19 mouse cellular contexts compared by ENCODE assay signal in genomic region chr7:129406069-129406468, GRCm38 (mm10).
"Had no signal": no experiment of that assay in that cellular context is flagged by ENCODE, and none has a peak within 500 bp of the region (broad histone marks: within the 10 kb centered on the region; RNA-seq: fewer than 3 reads in every experiment).

No protein-coding gene starts in this region.

- H3K9ac ChIP-seq: limb, embryonic 13.5 days; liver, embryonic 12.5 days; liver, embryonic 15.5 days; lung, embryonic 15.5 days; midbrain, embryonic 12.5 days; stomach, embryonic 15.5 days had no signal

- H3K27ac ChIP-seq: limb, embryonic 10.5 days; limb, embryonic 13.5 days; liver, embryonic 12.5 days; liver, embryonic 15.5 days; lung, embryonic 15.5 days; midbrain, embryonic 12.5 days; stomach, embryonic 15.5 days had no signal

- DNase-seq: kidney, adult 18-20 months; kidney, adult 9 months; kidney, postnatal 14 days; kidney, postnatal 4 days; liver; lung, adult 18-20 months; lung, postnatal 10 days; lung, postnatal 36 days; right cerebral cortex, postnatal 25 days; spleen, adult 18-20 months; thymus, postnatal 25 days had no signal

- H3K4me1 ChIP-seq: liver, embryonic 12.5 days; liver, embryonic 15.5 days; lung, embryonic 15.5 days; megakaryocyte, embryonic 14.5 days; stomach, embryonic 15.5 days had no signal

- ATAC-seq: liver, embryonic 12.5 days had no signal

- H3K36me3 ChIP-seq: limb, embryonic 10.5 days; limb, embryonic 13.5 days; liver, embryonic 12.5 days; liver, embryonic 15.5 days; lung, embryonic 15.5 days; midbrain, embryonic 12.5 days; stomach, embryonic 15.5 days had no signal

- H3K27me3 ChIP-seq: limb, embryonic 13.5 days; liver, embryonic 12.5 days; liver, embryonic 15.5 days; lung, embryonic 15.5 days; megakaryocyte, embryonic 14.5 days; stomach, embryonic 15.5 days had no signal

- H3K4me2 ChIP-seq: limb, embryonic 13.5 days; liver, embryonic 12.5 days; liver, embryonic 15.5 days; lung, embryonic 15.5 days; midbrain, embryonic 12.5 days; stomach, embryonic 15.5 days had no signal

- H3K4me3 ChIP-seq: limb, embryonic 10.5 days; limb, embryonic 13.5 days; liver, embryonic 12.5 days; liver, embryonic 15.5 days; lung, embryonic 15.5 days; megakaryocyte, embryonic 14.5 days; midbrain, embryonic 12.5 days; stomach, embryonic 15.5 days had no signal

- H3K9me3 ChIP-seq: limb, embryonic 10.5 days; limb, embryonic 13.5 days; liver, embryonic 12.5 days; liver, embryonic 15.5 days; lung, embryonic 15.5 days; midbrain, embryonic 12.5 days; stomach, embryonic 15.5 days had no signal
